Comparison of ENCODE assay signal across 25 mouse cellular contexts in genomic region chr1:134548231-134548630, GRCm38 (mm10). TPM values are rescaled to one million over a fixed set of nuclear protein-coding genes. Genes with fewer than 3 reads are reported as not detected.
A peak's percentile ranks its signal among the peaks of the same experiment; 100 is the strongest.
DNase-seq lines count a peak whose midpoint lies in the region; ATAC-seq and TF ChIP-seq lines count a peak whose summit lies in the region.
"Had no signal": no experiment of that assay in that cellular context is flagged by ENCODE, and none has a peak within 500 bp of the region (broad histone marks: within the 10 kb centered on the region; RNA-seq: fewer than 3 reads in every experiment).

No protein-coding gene starts in this region.

- no peak for TF ChIP-seq CTCF in kidney, adult 2 months (conservative IDR thresholded peaks at IDR 0.05; ENCODE audit: insufficient read depth, insufficient read length, low read depth, low read length)
- TF ChIP-seq CTCF in testis, adult 2 months (IDR thresholded peaks at IDR 0.05; ENCODE audit: control insufficient read depth, insufficient read depth, insufficient replicate concordance, low read depth, low read length): no peak

- no peak overlapping the region for H3K4me2 ChIP-seq in embryonic facial prominence, embryonic 11.5 days (ENCODE audit: low read depth, low read length)
- H3K4me2 ChIP-seq: embryonic facial prominence, embryonic 12.5 days; hindbrain, embryonic 13.5 days; kidney, embryonic 15.5 days; neural tube, embryonic 15.5 days had no signal

- ATAC-seq in embryonic facial prominence, embryonic 11.5 days (replicated peaks; ENCODE audit: insufficient number of reproducible peaks, low FRiP score, low TSS enrichment, low read depth): no peak
- ATAC-seq: forebrain, embryonic 16.5 days; inflammation-experienced regulatory T-cells, adult 6 months; liver, postnatal 0 days; midbrain, embryonic 16.5 days; Patski had no signal

- no peak overlapping the region for H3K4me3 ChIP-seq in embryonic facial prominence, embryonic 11.5 days (ENCODE audit: low read depth, low read length)
- no peak overlapping the region for H3K4me3 ChIP-seq in embryonic facial prominence, embryonic 10.5 days
- no peak overlapping the region for H3K4me3 ChIP-seq in kidney, adult 2 months (ENCODE audit: insufficient read depth, low read depth, low read length)
- H3K4me3 ChIP-seq in testis, adult 2 months (ENCODE audit: control insufficient read depth, low read depth, low read length): peak overlapping the region; percentile 59
- H3K4me3 ChIP-seq: embryonic facial prominence, embryonic 12.5 days; hindbrain, embryonic 13.5 days; kidney, embryonic 15.5 days; neural tube, embryonic 15.5 days had no signal

- no peaks in the 10 kb centered on the region for H3K27me3 ChIP-seq in embryonic facial prominence, embryonic 11.5 days (ENCODE audit: control insufficient read depth, insufficient read depth, low read length)
- no peaks in the 10 kb centered on the region for H3K27me3 ChIP-seq in embryonic facial prominence, embryonic 10.5 days (replicated peaks; ENCODE audit: low read depth, poor library complexity, severe bottlenecking)
- no peaks in the 10 kb centered on the region for H3K27me3 ChIP-seq in kidney, adult 2 months (replicated peaks; ENCODE audit: control insufficient read depth, insufficient read depth, low read length)
- H3K27me3 ChIP-seq in testis, adult 2 months (ENCODE audit: control insufficient read depth, insufficient read depth, low read length): no peaks in the 10 kb centered on the region
- H3K27me3 ChIP-seq: embryonic facial prominence, embryonic 12.5 days; hindbrain, embryonic 13.5 days; kidney, embryonic 15.5 days; neural tube, embryonic 15.5 days; Patski had no signal

- TF ChIP-seq POLR2A in kidney, adult 2 months (IDR thresholded peaks at IDR 0.05; ENCODE audit: low read depth, low read length): no peak
- TF ChIP-seq POLR2A in testis, adult 2 months (IDR thresholded peaks at IDR 0.05; ENCODE audit: control insufficient read depth, low read depth, low read length): no peak

- no peaks in the 10 kb centered on the region for H3K36me3 ChIP-seq in embryonic facial prominence, embryonic 11.5 days (replicated peaks; ENCODE audit: control insufficient read depth, insufficient read depth, low read depth, low read length)
- no peaks in the 10 kb centered on the region for H3K36me3 ChIP-seq in embryonic facial prominence, embryonic 10.5 days (replicated peaks)
- H3K36me3 ChIP-seq in kidney, adult 2 months (ENCODE audit: control insufficient read depth, insufficient read depth, low read length): no peaks in the 10 kb centered on the region
- no peaks in the 10 kb centered on the region for H3K36me3 ChIP-seq in testis, adult 2 months (ENCODE audit: control insufficient read depth, insufficient read depth, low read length)
- H3K36me3 ChIP-seq: embryonic facial prominence, embryonic 12.5 days; hindbrain, embryonic 13.5 days; kidney, embryonic 15.5 days; neural tube, embryonic 15.5 days had no signal

- 59% methylated on average over 4 of the region's 4 CpGs for WGBS in embryonic facial prominence, embryonic 11.5 days
- WGBS in embryonic facial prominence, embryonic 10.5 days: 71% methylated on average over 4 of the region's 4 CpGs
- WGBS in kidney, adult 2 months: 60% methylated on average over 4 of the region's 4 CpGs

- no peak overlapping the region for H3K9ac ChIP-seq in embryonic facial prominence, embryonic 11.5 days (replicated peaks; ENCODE audit: low read length)
- H3K9ac ChIP-seq: embryonic facial prominence, embryonic 12.5 days; hindbrain, embryonic 13.5 days; kidney, embryonic 15.5 days; liver, postnatal 0 days; neural tube, embryonic 15.5 days had no signal

- no peaks in the 10 kb centered on the region for H3K4me1 ChIP-seq in embryonic facial prominence, embryonic 11.5 days (ENCODE audit: control insufficient read depth, insufficient read depth, low read length)
- H3K4me1 ChIP-seq in embryonic facial prominence, embryonic 10.5 days: 0 out of 2 replicates have a peak, but pooled peaks cover 4% of the 10 kb centered on the region
- H3K4me1 ChIP-seq in kidney, adult 2 months (ENCODE audit: control insufficient read depth, insufficient read depth, low read length): no peaks in the 10 kb centered on the region
- H3K4me1 ChIP-seq in testis, adult 2 months (ENCODE audit: control insufficient read depth, insufficient read depth, low read length): peaks cover 2% of the 10 kb centered on the region; the same call in 1 of the 2 replicates
- H3K4me1 ChIP-seq: embryonic facial prominence, embryonic 12.5 days; hindbrain, embryonic 13.5 days; kidney, embryonic 15.5 days; neural tube, embryonic 15.5 days had no signal

- no peaks in the 10 kb centered on the region for H3K9me3 ChIP-seq in embryonic facial prominence, embryonic 11.5 days (replicated peaks; ENCODE audit: control insufficient read depth, low read length)
- no peaks in the 10 kb centered on the region for H3K9me3 ChIP-seq in embryonic facial prominence, embryonic 10.5 days
- H3K9me3 ChIP-seq: neural tube, embryonic 15.5 days had no signal

- DNase-seq in embryonic facial prominence, embryonic 11.5 days (ENCODE audit: low spot score): peak; percentile 26
- DNase-seq in embryonic facial prominence, embryonic 10.5 days (ENCODE audit: low spot score): no peak
- peak; percentile 5 for DNase-seq in kidney, adult 2 months
- no peak for DNase-seq in kidney, adult 9 months
- no peak for DNase-seq in testis, postnatal 14 days (ENCODE audit: low spot score)
- DNase-seq in right cerebral cortex, adult 18-20 months: no peak
- no peak for DNase-seq in spleen, postnatal 14 days (ENCODE audit: low spot score in 2 of 2)
- DNase-seq: adrenal gland, postnatal 36 days; B cell, adult 2 months; cerebellum, adult 2 months; cerebellum, postnatal 36 days; liver, postnatal 0 days; lung, postnatal 4 days had no signal

- no peak overlapping the region for H3K27ac ChIP-seq in embryonic facial prominence, embryonic 11.5 days (replicated peaks; ENCODE audit: low read depth, low read length)
- H3K27ac ChIP-seq in embryonic facial prominence, embryonic 10.5 days (replicated peaks): no peak overlapping the region
- no peak overlapping the region for H3K27ac ChIP-seq in kidney, adult 2 months (ENCODE audit: insufficient read depth, low read depth, low read length)
- H3K27ac ChIP-seq in testis, adult 2 months (ENCODE audit: control insufficient read depth, insufficient read depth, low read depth, low read length): no peak overlapping the region
- H3K27ac ChIP-seq: embryonic facial prominence, embryonic 12.5 days; hindbrain, embryonic 13.5 days; kidney, embryonic 15.5 days; neural tube, embryonic 15.5 days had no signal

RNA-seq across cellular contexts. Expression of gene Mgat4e, which starts 1.3 kb away (rescaled TPM):
- not detected in 2 replicates for polyA plus RNA-seq in embryonic facial prominence, embryonic 11.5 days (2014; fragmentation: Nextera tagmentation; extraction: Ambion mirVana)
- not detected in 2 replicates for polyA plus RNA-seq in embryonic facial prominence, embryonic 10.5 days (2016; fragmentation: Nextera tagmentation; extraction: Ambion mirVana)
- 0.11 TPM in 1 of 2 replicates, not detected in the other for polyA plus RNA-seq in kidney, adult 2 months (2012; rRNA removed)
- 87.2 and 108 TPM in 2 replicates for polyA plus RNA-seq in testis, adult 2 months (2012; rRNA removed)
- polyA plus RNA-seq: cerebellum, adult 2 months; forebrain, embryonic 16.5 days; heart, embryonic 16.5 days; hindbrain, embryonic 13.5 days; inflammation-experienced regulatory T-cells, adult 6 months; kidney, embryonic 15.5 days; liver, adult 2 months; liver, postnatal 0 days; midbrain, embryonic 16.5 days; neural tube, embryonic 15.5 days; Patski; stomach, embryonic 16.5 days had no signal

RNA-seq across cellular contexts. Expression of gene Kdm5b, which starts 11.7 kb away (rescaled TPM):
- polyA plus RNA-seq in embryonic facial prominence, embryonic 11.5 days (2014; fragmentation: Nextera tagmentation; extraction: Ambion mirVana): 83.6 and 84.0 TPM in 2 replicates
- 78.4 and 79.0 TPM in 2 replicates for polyA plus RNA-seq in embryonic facial prominence, embryonic 10.5 days (2016; fragmentation: Nextera tagmentation; extraction: Ambion mirVana)
- 6.1 and 6.2 TPM in 2 replicates for polyA plus RNA-seq in kidney, adult 2 months (2012; rRNA removed)
- 42.2 and 43.6 TPM in 2 replicates for polyA plus RNA-seq in testis, adult 2 months (2012; rRNA removed)

RNA-seq across cellular contexts. Expression of gene Rabif, which starts 53.8 kb away (rescaled TPM):
- polyA plus RNA-seq in embryonic facial prominence, embryonic 11.5 days (2014; fragmentation: Nextera tagmentation; extraction: Ambion mirVana): 43.7 and 47.8 TPM in 2 replicates
- polyA plus RNA-seq in embryonic facial prominence, embryonic 10.5 days (2016; fragmentation: Nextera tagmentation; extraction: Ambion mirVana): 40.9 and 41.8 TPM in 2 replicates
- 16.1 and 17.9 TPM in 2 replicates for polyA plus RNA-seq in kidney, adult 2 months (2012; rRNA removed)
- 12.6 and 14.4 TPM in 2 replicates for polyA plus RNA-seq in testis, adult 2 months (2012; rRNA removed)

Comparison
In these comparisons a context has a peak if more than half of its experiments do, and no peak if none do; other contexts are left out.
1. DNase-seq: peak in embryonic facial prominence, embryonic 11.5 days (single experiment) and kidney, adult 2 months (single experiment); none in embryonic facial prominence, embryonic 10.5 days (single experiment), kidney, adult 9 months (single experiment), testis, postnatal 14 days (single experiment), right cerebral cortex, adult 18-20 months (single experiment) and spleen, postnatal 14 days (0 of 2).
2. RNA of gene Mgat4e, which starts 1.3 kb away (polyA plus RNA-seq): 87.2 to 108 TPM in testis, adult 2 months; 0.11 TPM in kidney, adult 2 months, not detected in embryonic facial prominence, embryonic 11.5 days and not detected in embryonic facial prominence, embryonic 10.5 days; every median in the first group is over 10 times any median in the second.